Mouse (Mus musculus) stomach, embryonic 14.5 days (tissue): ENCODE results near the gene Iqschfp. TPM values are rescaled to one million over a fixed set of nuclear protein-coding genes. Genes with fewer than 3 reads are reported as not detected.

Experiments
- ATAC-seq: fragments of 200-750 bp; cut with Nextera tagmentation; 2 replicates; pipeline ENCODE4 v1.8.0; 2017; ENCODE audit warnings: low read depth, moderate TSS enrichment; ENCODE audit not compliant: insufficient number of reproducible peaks, insufficient read depth, low FRiP score
- H3K27ac ChIP-seq: fragments of 300-500 bp; sonication (generic); 2 replicates; pipeline ENCODE4 v1.5.1; 2014; ENCODE audit warnings: mild to moderate bottlenecking, low read length, moderate library complexity, mixed read lengths
- H3K27me3 ChIP-seq: fragments of 300-500 bp; sonication (generic); 2 replicates; pipeline ENCODE4 v1.6.1; 2014; ENCODE audit warnings: low read length, control low read depth, mixed read lengths; ENCODE audit not compliant: control insufficient read depth, insufficient read depth
- H3K36me3 ChIP-seq: fragments of 300-500 bp; sonication (generic); 2 replicates; pipeline ENCODE4 v1.6.1; 2014; ENCODE audit warnings: mild to moderate bottlenecking, control low read depth, low read length, moderate library complexity, mixed read lengths; ENCODE audit not compliant: control insufficient read depth, insufficient read depth
- H3K4me1 ChIP-seq: fragments of 300-500 bp; sonication (generic); 2 replicates; pipeline ENCODE4 v1.6.1; 2014; ENCODE audit warnings: low read length, control low read depth, mixed read lengths; ENCODE audit not compliant: control insufficient read depth, insufficient read depth
- H3K4me2 ChIP-seq: fragments of 300-500 bp; sonication (generic); replicated peaks from 2 replicates; pipeline ENCODE4 v1.6.1; 2014; ENCODE audit warnings: low read depth, low read length, control low read depth
- H3K4me3 ChIP-seq: fragments of 300-500 bp; sonication (generic); 2 replicates; pipeline ENCODE4 v1.5.1; 2014; ENCODE audit warnings: low read depth, low read length, control low read depth
- H3K9ac ChIP-seq: fragments of 300-500 bp; sonication (generic); replicated peaks from 2 replicates; pipeline ENCODE4 v1.6.1; 2014; ENCODE audit warnings: low read depth, mild to moderate bottlenecking, control low read depth, low read length, moderate library complexity, mixed read lengths
- H3K9me3 ChIP-seq: fragments of 300-500 bp; sonication (generic); 2 replicates; pipeline ENCODE4 v1.6.1; 2016; ENCODE audit warnings: low read depth, low read length, control low read depth; ENCODE audit not compliant: control insufficient read depth
- WGBS: fragments of 180-500 bp; shearing (Covaris S2); extraction: QIAGEN DNeasy Blood & Tissue Kit; methylation state at CpG from one replicate; pipeline ENCODE4 v1.1.7; 2014; 5-methylcytosine and 5-hydroxymethylcytosine counted together
- polyA plus RNA-seq: library from polyadenylated mRNA; unstranded; fragments of >200 nt; fragmentation: Nextera tagmentation; extraction: Ambion mirVana; gene quantifications from 2 replicates; pipeline ENCODE4 v1.2.1, GENCODE M21; 2014

Gene Iqschfp
- polyA plus RNA-seq, 1 experiment from 2014 or later, result 0.20 TPM

GRCm38 (mm10) chr3:68646387-68647130 lies 754.5 kb downstream of the Iqschfp start:
- 77% methylated on average over 6 of the region's 6 CpGs for whole genome bisulfite sequencing
- Histone ChIP-seq H3K4me1 (no peaks in the 10 kb centered on the region), H3K27me3 (no peaks in the 10 kb centered on the region), H3K9ac (no peak overlapping the region), H3K36me3 (no peaks in the 10 kb centered on the region), H3K4me3 (no peak overlapping the region), H3K9me3 (no peaks in the 10 kb centered on the region), H3K27ac (no peak overlapping the region), H3K4me2 (no peak overlapping the region)
- no peak for ATAC-seq

- Histone ChIP-seq H3K4me2 (no peak overlapping the region), H3K4me3 (no peak overlapping the region), H3K36me3 (no peaks in the 10 kb centered on the region), H3K27me3 (no peaks in the 10 kb centered on the region), H3K4me1 (no peaks in the 10 kb centered on the region), H3K9ac (no peak overlapping the region), H3K27ac (no peak overlapping the region), H3K9me3 (no peaks in the 10 kb centered on the region)
- WGBS, result 71% methylated on average over 3 of the region's 3 CpGs
- no peak for ATAC-seq
Measured at GRCm38 (mm10) chr3:68647282-68647681, 755.2 kb downstream of the Iqschfp start.

GRCm38 (mm10) chr3:68650251-68650650 lies 758.2 kb downstream of the Iqschfp start:
- H3K4me2 ChIP-seq, result no peak overlapping the region
- H3K27me3 ChIP-seq, result no peaks in the 10 kb centered on the region
- no peaks in the 10 kb centered on the region for H3K9me3 ChIP-seq
- ATAC-seq, result no peak
- no peak overlapping the region for H3K9ac ChIP-seq
- H3K4me1 ChIP-seq, result no peaks in the 10 kb centered on the region
- no peaks in the 10 kb centered on the region for H3K36me3 ChIP-seq
- WGBS, result 85% methylated on average over 3 of the region's 3 CpGs
- H3K4me3 ChIP-seq, result no peak overlapping the region
- no peak overlapping the region for H3K27ac ChIP-seq

- ATAC-seq, result no peak
- H3K4me3 ChIP-seq, result no peak overlapping the region
- no peak overlapping the region for H3K4me2 ChIP-seq
- 72% methylated on average over 4 of the region's 4 CpGs for WGBS
- no peaks in the 10 kb centered on the region for H3K27me3 ChIP-seq
- no peak overlapping the region for H3K9ac ChIP-seq
- no peaks in the 10 kb centered on the region for H3K36me3 ChIP-seq
- no peaks in the 10 kb centered on the region for H3K9me3 ChIP-seq
- no peak overlapping the region for H3K27ac ChIP-seq
- no peaks in the 10 kb centered on the region for H3K4me1 ChIP-seq
Measured at GRCm38 (mm10) chr3:68656607-68657352, 764.7 kb downstream of the Iqschfp start.

- no peaks in the 10 kb centered on the region for H3K36me3 ChIP-seq
- WGBS, result 29% methylated on average over 9 of the region's 9 CpGs
- ATAC-seq, result no peak
Measured at GRCm38 (mm10) chr3:68657589-68658245, 765.7 kb downstream of the Iqschfp start.

GRCm38 (mm10) chr3:68659996-68660395 lies 768.0 kb downstream of the Iqschfp start:
- H3K27me3 ChIP-seq, result no peaks in the 10 kb centered on the region
- H3K27ac ChIP-seq, result no peak overlapping the region
- 95% methylated on average over 6 of the region's 6 CpGs for WGBS
- no peak overlapping the region for H3K4me3 ChIP-seq
- H3K9me3 ChIP-seq, result no peaks in the 10 kb centered on the region
- H3K9ac ChIP-seq, result no peak overlapping the region
- no peak overlapping the region for H3K4me2 ChIP-seq
- no peak for ATAC-seq
- no peaks in the 10 kb centered on the region for H3K4me1 ChIP-seq
- H3K36me3 ChIP-seq, result no peaks in the 10 kb centered on the region

More at GRCm38 (mm10) chr3:68657589-68658245, 765.7 kb downstream of the Iqschfp start:
- H3K9me3 ChIP-seq, result no peaks in the 10 kb centered on the region
- no peak overlapping the region for H3K4me2 ChIP-seq
- H3K4me1 ChIP-seq, result no peaks in the 10 kb centered on the region
- H3K27me3 ChIP-seq, result no peaks in the 10 kb centered on the region
- H3K4me3 ChIP-seq, result no peak overlapping the region
- H3K27ac ChIP-seq, result no peak overlapping the region
- H3K9ac ChIP-seq, result no peak overlapping the region

GRCm38 (mm10) chr3:68660538-68660937 lies 768.5 kb downstream of the Iqschfp start:
- no peak for ATAC-seq
- WGBS, result 59% methylated on average over 4 of the region's 4 CpGs
- Histone ChIP-seq H3K27me3 (no peaks in the 10 kb centered on the region), H3K4me1 (no peaks in the 10 kb centered on the region), H3K4me2 (no peak overlapping the region), H3K27ac (no peak overlapping the region), H3K4me3 (no peak overlapping the region), H3K9me3 (no peaks in the 10 kb centered on the region), H3K36me3 (no peaks in the 10 kb centered on the region), H3K9ac (no peak overlapping the region)

GRCm38 (mm10) chr3:68662386-68662785 lies 770.4 kb downstream of the Iqschfp start:
- no peak for ATAC-seq
- H3K4me2 ChIP-seq, result no peak overlapping the region
- no peak overlapping the region for H3K27ac ChIP-seq
- H3K4me1 ChIP-seq, result no peaks in the 10 kb centered on the region
- H3K9me3 ChIP-seq, result no peaks in the 10 kb centered on the region
- no peaks in the 10 kb centered on the region for H3K36me3 ChIP-seq
- H3K27me3 ChIP-seq, result no peaks in the 10 kb centered on the region
- no peak overlapping the region for H3K4me3 ChIP-seq
- H3K9ac ChIP-seq, result no peak overlapping the region
- WGBS, result 73% methylated on average over 5 of the region's 5 CpGs
